Mouse (Mus musculus): ENCODE data around the gene Cep97. TPM values are rescaled to one million over a fixed set of nuclear protein-coding genes. Genes with fewer than 3 reads are reported as not detected.
"Not testable (repeated sequence)": the region's sequence is repeated elsewhere in the genome, so short reads cannot be mapped to it uniquely, and the experiment has no call there.

The Cep97 gene
- polyA plus RNA-seq, 1 experiment from 2014 or later: 10.2 TPM

DNA sequence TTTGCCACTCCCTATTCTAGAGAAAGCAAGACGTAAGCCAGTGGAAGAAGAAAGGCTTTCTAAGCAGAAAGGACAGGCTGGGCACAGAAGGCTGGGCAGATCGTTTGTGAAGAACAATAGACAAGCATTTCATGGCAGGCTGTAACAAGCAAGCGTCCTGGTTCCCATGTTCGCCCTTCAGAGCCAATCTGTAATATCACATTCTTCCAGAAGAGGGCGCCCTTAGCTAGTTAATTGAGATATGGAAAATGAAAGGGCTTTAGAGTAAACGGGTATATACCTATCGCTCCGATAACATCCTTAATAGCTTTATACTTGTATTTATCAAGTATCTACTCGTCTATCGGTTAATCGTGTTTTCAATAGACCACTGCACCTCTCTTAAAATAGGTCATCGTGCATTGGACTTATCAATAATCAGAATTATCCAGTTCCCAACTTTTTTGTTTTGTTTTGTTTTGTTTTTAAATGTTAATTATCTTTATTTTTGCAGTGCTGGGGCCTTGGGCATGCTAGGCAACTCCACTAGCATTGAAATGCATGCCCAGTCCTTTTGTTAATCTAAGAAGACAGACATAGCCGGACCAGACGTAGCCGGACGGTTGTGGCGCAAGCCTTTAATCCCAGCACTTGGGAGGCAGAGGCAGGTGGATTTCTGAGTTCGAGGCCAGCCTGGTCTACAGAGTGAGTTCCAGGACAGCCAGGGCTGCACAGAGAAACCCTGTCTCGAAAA, 16.5 kb upstream of the Cep97 start:
- Histone ChIP-seq H3K9me3 (ENCODE audit: control insufficient read depth, low read length) (no peaks in the 10 kb centered on the region), H3K4me3 (ENCODE audit: low read depth, low read length) (no peak overlapping the region), H3K27me3 (replicated peaks; ENCODE audit: control insufficient read depth, insufficient read depth, low read length) (no peaks in the 10 kb centered on the region), H3K4me1 (ENCODE audit: control insufficient read depth, insufficient read depth, low read length) (no peaks in the 10 kb centered on the region), H3K9ac (ENCODE audit: low read depth, low read length) (no peak overlapping the region), H3K27ac (replicated peaks; ENCODE audit: low read depth, low read length) (no peak overlapping the region), H3K4me2 (ENCODE audit: low read depth, low read length) (peak overlapping the region; percentile 28; the same call in 1 of the 2 replicates), H3K36me3 (ENCODE audit: control insufficient read depth, insufficient read depth, low read length) (no peaks in the 10 kb centered on the region)
- ATAC-seq (ENCODE audit: low read depth) (peak; percentile 47; the same call in 1 of the 2 replicates), DNase-seq (ENCODE audit: low spot score) (peak; percentile 82)
- 44% methylated on average over 19 of the region's 19 CpGs for WGBS

- WGBS: 70% methylated on average over 3 of the region's 3 CpGs
- H3K4me3 ChIP-seq (ENCODE audit: low read depth, low read length): no peak overlapping the region
- no peaks in the 10 kb centered on the region for H3K4me1 ChIP-seq (ENCODE audit: control insufficient read depth, insufficient read depth, low read length)
- H3K9me3 ChIP-seq (ENCODE audit: control insufficient read depth, low read length): no peaks in the 10 kb centered on the region
- no peak overlapping the region for H3K27ac ChIP-seq (replicated peaks; ENCODE audit: low read depth, low read length)
- H3K4me2 ChIP-seq (ENCODE audit: low read depth, low read length): no peak overlapping the region
- H3K9ac ChIP-seq (ENCODE audit: low read depth, low read length): no peak overlapping the region
- ATAC-seq (ENCODE audit: low read depth) (no peak), DNase-seq (ENCODE audit: low spot score) (no peak)
- H3K27me3 ChIP-seq (replicated peaks; ENCODE audit: control insufficient read depth, insufficient read depth, low read length): no peaks in the 10 kb centered on the region
- no peaks in the 10 kb centered on the region for H3K36me3 ChIP-seq (ENCODE audit: control insufficient read depth, insufficient read depth, low read length)
Observed at GRCm38 (mm10) chr16:55950462-55950861, 15.8 kb upstream of the Cep97 start.

DNA sequence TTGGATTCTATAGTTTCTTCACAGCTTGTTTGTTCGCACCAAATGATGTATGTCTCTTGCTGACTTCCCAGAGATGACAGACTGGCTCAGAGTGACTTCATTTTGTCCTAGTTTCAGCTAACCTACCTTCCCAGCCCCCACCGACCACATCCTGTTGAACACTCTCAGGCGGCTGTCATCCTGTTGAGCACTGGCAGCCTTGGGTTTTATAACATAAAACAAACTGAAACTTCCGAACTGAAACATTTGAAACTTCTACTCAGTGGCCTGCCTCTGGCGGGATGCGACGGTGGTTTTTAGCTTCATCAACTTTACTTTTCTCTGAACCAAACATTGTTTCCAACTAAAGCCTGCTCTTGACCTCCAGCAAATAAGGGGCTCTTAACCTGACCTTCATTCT, 14.3 kb upstream of the Cep97 start:
- Histone ChIP-seq H3K27me3 (replicated peaks; ENCODE audit: control insufficient read depth, insufficient read depth, low read length) (no peaks in the 10 kb centered on the region), H3K36me3 (ENCODE audit: control insufficient read depth, insufficient read depth, low read length) (no peaks in the 10 kb centered on the region), H3K4me3 (ENCODE audit: low read depth, low read length) (no peak overlapping the region), H3K4me1 (ENCODE audit: control insufficient read depth, insufficient read depth, low read length) (no peaks in the 10 kb centered on the region), H3K9me3 (ENCODE audit: control insufficient read depth, low read length) (no peaks in the 10 kb centered on the region), H3K4me2 (ENCODE audit: low read depth, low read length) (no peak overlapping the region), H3K27ac (replicated peaks; ENCODE audit: low read depth, low read length) (no peak overlapping the region), H3K9ac (ENCODE audit: low read depth, low read length) (no peak overlapping the region; the same call in 1 of the 2 replicates)
- DNase-seq (ENCODE audit: low spot score): no peak
- WGBS: 48% methylated on average over 7 of the region's 7 CpGs
- ATAC-seq (ENCODE audit: low read depth): no peak

GRCm38 (mm10) chr16:55947876-55948410, 13.3 kb upstream of the Cep97 start:
- not testable (repeated sequence) for DNase-seq (ENCODE audit: low spot score); H3K36me3 ChIP-seq (ENCODE audit: control insufficient read depth, insufficient read depth, low read length); H3K4me1 ChIP-seq (ENCODE audit: control insufficient read depth, insufficient read depth, low read length); H3K27me3 ChIP-seq (replicated peaks; ENCODE audit: control insufficient read depth, insufficient read depth, low read length); ATAC-seq (ENCODE audit: low read depth); H3K27ac ChIP-seq (replicated peaks; ENCODE audit: low read depth, low read length); H3K9me3 ChIP-seq (ENCODE audit: control insufficient read depth, low read length); H3K9ac ChIP-seq (ENCODE audit: low read depth, low read length); H3K4me2 ChIP-seq (ENCODE audit: low read depth, low read length); H3K4me3 ChIP-seq (ENCODE audit: low read depth, low read length)
- 76% methylated on average over 2 of the region's 2 CpGs for WGBS

DNA sequence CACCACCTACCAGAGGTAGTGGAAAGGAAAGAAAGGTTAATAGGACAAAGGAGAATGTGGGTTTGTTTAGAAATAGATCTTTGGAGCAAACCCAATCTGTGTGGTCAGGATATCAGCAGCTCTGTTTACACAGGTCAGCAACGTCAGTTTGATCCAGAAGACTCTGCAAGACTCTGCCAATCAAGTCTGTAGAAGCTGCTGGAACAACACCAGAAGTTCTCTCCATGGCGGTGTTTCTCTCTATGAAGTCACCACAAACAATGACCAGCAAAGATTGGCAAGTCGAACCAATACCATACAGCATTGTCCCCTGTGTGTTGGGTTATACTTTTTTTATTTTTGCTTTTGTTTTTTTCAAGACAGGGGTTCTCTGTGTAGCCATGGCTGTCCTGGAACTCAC, 12.6 kb upstream of the Cep97 start:
- Histone ChIP-seq H3K4me1 (ENCODE audit: control insufficient read depth, insufficient read depth, low read length) (no peaks in the 10 kb centered on the region), H3K9ac (ENCODE audit: low read depth, low read length) (no peak overlapping the region), H3K9me3 (ENCODE audit: control insufficient read depth, low read length) (no peaks in the 10 kb centered on the region), H3K4me2 (ENCODE audit: low read depth, low read length) (no peak overlapping the region), H3K27me3 (replicated peaks; ENCODE audit: control insufficient read depth, insufficient read depth, low read length) (no peaks in the 10 kb centered on the region), H3K27ac (replicated peaks; ENCODE audit: low read depth, low read length) (no peak overlapping the region), H3K4me3 (ENCODE audit: low read depth, low read length) (no peak overlapping the region), H3K36me3 (ENCODE audit: control insufficient read depth, insufficient read depth, low read length) (no peaks in the 10 kb centered on the region)
- DNase-seq (ENCODE audit: low spot score) (no peak), ATAC-seq (ENCODE audit: low read depth) (no peak)
- 76% methylated on average over 3 of the region's 3 CpGs for WGBS

GRCm38 (mm10) chr16:55940781-55941180, 6.1 kb upstream of the Cep97 start:
- Histone ChIP-seq H3K27me3 (replicated peaks; ENCODE audit: control insufficient read depth, insufficient read depth, low read length) (no peaks in the 10 kb centered on the region), H3K27ac (replicated peaks; ENCODE audit: low read depth, low read length) (no peak overlapping the region), H3K4me3 (ENCODE audit: low read depth, low read length) (no peak overlapping the region), H3K36me3 (ENCODE audit: control insufficient read depth, insufficient read depth, low read length) (no peaks in the 10 kb centered on the region), H3K4me1 (ENCODE audit: control insufficient read depth, insufficient read depth, low read length) (no peaks in the 10 kb centered on the region), H3K9me3 (ENCODE audit: control insufficient read depth, low read length) (no peaks in the 10 kb centered on the region), H3K4me2 (ENCODE audit: low read depth, low read length) (no peak overlapping the region), H3K9ac (ENCODE audit: low read depth, low read length) (no peak overlapping the region)
- WGBS: 93% methylated on average over 4 of the region's 4 CpGs
- no peak for ATAC-seq (ENCODE audit: low read depth)
- no peak for DNase-seq (ENCODE audit: low spot score)

DNA sequence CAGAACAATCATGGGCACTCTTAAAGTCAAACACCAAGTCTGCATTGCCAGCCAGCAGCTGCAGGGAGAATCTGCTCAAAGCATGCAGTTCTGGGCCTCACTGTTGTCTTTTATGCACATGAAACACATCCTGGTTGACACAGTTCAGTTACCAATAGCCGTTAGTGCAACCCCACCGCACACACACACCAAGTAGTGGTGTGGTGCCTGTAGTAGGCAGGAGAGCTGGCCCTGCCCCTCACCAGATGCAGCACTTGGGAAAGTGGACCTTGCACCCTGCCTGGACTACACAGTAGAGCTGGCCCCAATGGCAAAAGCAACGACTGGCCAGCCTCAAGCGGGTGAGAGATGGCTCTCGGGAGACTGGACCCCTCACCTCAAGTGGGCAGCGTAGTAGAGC, 5.0 kb upstream of the Cep97 start:
- ATAC-seq (ENCODE audit: low read depth) (no peak), DNase-seq (ENCODE audit: low spot score) (no peak)
- Histone ChIP-seq H3K9ac (ENCODE audit: low read depth, low read length) (no peak overlapping the region), H3K4me3 (ENCODE audit: low read depth, low read length) (no peak overlapping the region), H3K4me2 (ENCODE audit: low read depth, low read length) (no peak overlapping the region), H3K27ac (replicated peaks; ENCODE audit: low read depth, low read length) (no peak overlapping the region), H3K4me1 (ENCODE audit: control insufficient read depth, insufficient read depth, low read length) (no peaks in the 10 kb centered on the region), H3K36me3 (ENCODE audit: control insufficient read depth, insufficient read depth, low read length) (no peaks in the 10 kb centered on the region), H3K9me3 (ENCODE audit: control insufficient read depth, low read length) (no peaks in the 10 kb centered on the region), H3K27me3 (replicated peaks; ENCODE audit: control insufficient read depth, insufficient read depth, low read length) (no peaks in the 10 kb centered on the region)
- 85% methylated on average over 6 of the region's 6 CpGs for WGBS

DNA sequence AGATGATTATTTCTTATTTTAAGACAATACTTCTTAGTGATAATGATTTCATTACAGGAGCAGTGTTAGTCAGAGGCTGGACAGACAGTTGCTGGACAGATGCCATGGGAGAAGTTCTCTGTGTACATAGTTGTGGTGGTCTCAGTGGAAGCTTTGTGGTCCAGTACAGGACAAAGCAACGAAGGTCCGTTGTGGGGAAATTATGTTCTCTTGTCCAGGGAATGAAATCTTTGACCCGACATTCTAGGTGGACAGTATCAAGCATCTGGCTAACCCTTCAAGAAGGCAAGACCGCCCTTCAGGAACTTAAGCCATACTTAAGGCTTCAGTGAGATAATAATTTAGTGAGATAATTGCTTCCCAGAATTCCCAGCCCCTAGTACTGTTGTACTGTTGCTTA, 4.1 kb upstream of the Cep97 start:
- H3K36me3 ChIP-seq (ENCODE audit: control insufficient read depth, insufficient read depth, low read length): no peaks in the 10 kb centered on the region
- H3K4me3 ChIP-seq (ENCODE audit: low read depth, low read length): no peak overlapping the region
- H3K9me3 ChIP-seq (ENCODE audit: control insufficient read depth, low read length): no peaks in the 10 kb centered on the region
- ATAC-seq (ENCODE audit: low read depth) (no peak), DNase-seq (ENCODE audit: low spot score) (no peak)
- no peaks in the 10 kb centered on the region for H3K4me1 ChIP-seq (ENCODE audit: control insufficient read depth, insufficient read depth, low read length)
- no peak overlapping the region for H3K4me2 ChIP-seq (ENCODE audit: low read depth, low read length)
- 82% methylated on average over 4 of the region's 4 CpGs for WGBS
- no peak overlapping the region for H3K27ac ChIP-seq (replicated peaks; ENCODE audit: low read depth, low read length)
- H3K9ac ChIP-seq (ENCODE audit: low read depth, low read length): no peak overlapping the region
- H3K27me3 ChIP-seq (replicated peaks; ENCODE audit: control insufficient read depth, insufficient read depth, low read length): no peaks in the 10 kb centered on the region

All from embryonic facial prominence, embryonic 14.5 days (tissue).